Comparison of ENCODE assay signal across 8 mouse cellular contexts in genomic region chr16:93832451-93833276, GRCm38 (mm10). TPM values are rescaled to one million over a fixed set of nuclear protein-coding genes. Genes with fewer than 3 reads are reported as not detected.
DNase-seq lines count a peak whose midpoint lies in the region; ATAC-seq and TF ChIP-seq lines count a peak whose summit lies in the region.

No protein-coding gene starts in this region.

- H3K4me2 ChIP-seq in intestine, postnatal 0 days (replicated peaks; ENCODE audit: low read depth): peak overlapping the region; percentile 68
- H3K4me2 ChIP-seq in liver, embryonic 14.5 days (ENCODE audit: low read depth): peak overlapping the region; percentile 87

- DNase-seq in urinary bladder, postnatal 14 days (ENCODE audit: low spot score): peak; percentile 47
- no peak for DNase-seq in urinary bladder, adult 2 months (ENCODE audit: low spot score)
- DNase-seq in c-Kit-positive CD71-positive TER-119-positive erythroid progenitor cells, embryonic 14.5 days (ENCODE audit: low spot score): peak; percentile 50
- peak; percentile 29 to 37 for DNase-seq in frontal cortex, adult 2 months (ENCODE audit: extremely low spot score in 1 of 2, low spot score in 1 of 2)
- peak; percentile 39 to 55 (median 39) for DNase-seq in liver, embryonic 14.5 days (ENCODE audit: low read depth in 3 of 3, low spot score in 3 of 3)
- DNase-seq in naive thymus-derived CD4-positive, alpha-beta T cell, adult 2 months (ENCODE audit: low read depth): peak; percentile 66
- peak; percentile 63 for DNase-seq in thymus, postnatal 25 days

- no peaks in the 10 kb centered on the region for H3K9me3 ChIP-seq in intestine, postnatal 0 days (ENCODE audit: control insufficient read depth)
- H3K9me3 ChIP-seq in liver, embryonic 14.5 days (ENCODE audit: control insufficient read depth, low read length): no peaks in the 10 kb centered on the region; the same call in 1 of the 2 replicates

- ATAC-seq in intestine, postnatal 0 days: peak; percentile 65
- peak; percentile 77 for ATAC-seq in liver, embryonic 14.5 days (ENCODE audit: insufficient read depth)

- H3K27me3 ChIP-seq in intestine, postnatal 0 days (replicated peaks; ENCODE audit: control insufficient read depth, insufficient read depth, low read length): no peaks in the 10 kb centered on the region
- H3K27me3 ChIP-seq in liver, embryonic 14.5 days (ENCODE audit: control insufficient read depth, insufficient read depth, low read length): no peaks in the 10 kb centered on the region

- under 1% methylated on average over 65 of the region's 69 CpGs for WGBS in intestine, postnatal 0 days
- under 1% methylated on average over 39 of the region's 69 CpGs for WGBS in liver, embryonic 14.5 days (ENCODE audit: insufficient replicate concordance)

- peak overlapping the region; percentile 87 for H3K4me3 ChIP-seq in intestine, postnatal 0 days (ENCODE audit: low read depth, low read length)
- peak overlapping the region; percentile 84 to 98 for H3K4me3 ChIP-seq in liver, embryonic 14.5 days (ENCODE audit: insufficient read depth in 1 of 2, low read depth in 2 of 2, low read length in 2 of 2)

- peak overlapping the region; percentile 98 for H3K9ac ChIP-seq in intestine, postnatal 0 days (ENCODE audit: low read depth, low read length)
- H3K9ac ChIP-seq in liver, embryonic 14.5 days (replicated peaks): peak overlapping the region; percentile 84

- TF ChIP-seq CTCF in intestine, postnatal 0 days (IDR thresholded peaks at IDR 0.05; ENCODE audit: low read depth): no peak
- no peak for TF ChIP-seq CTCF in liver, embryonic 14.5 days (IDR thresholded peaks at IDR 0.05; ENCODE audit: low read depth)

- peak overlapping the region; percentile 96 for H3K27ac ChIP-seq in intestine, postnatal 0 days (ENCODE audit: low read depth, low read length)
- peak overlapping the region; percentile 65 for H3K27ac ChIP-seq in liver, embryonic 14.5 days

- TF ChIP-seq EP300 in liver, embryonic 14.5 days (IDR thresholded peaks at IDR 0.05; ENCODE audit: low read depth): no peak

- H3K36me3 ChIP-seq in intestine, postnatal 0 days (ENCODE audit: control insufficient read depth, insufficient read depth): no peaks in the 10 kb centered on the region
- no peaks in the 10 kb centered on the region for H3K36me3 ChIP-seq in liver, embryonic 14.5 days (replicated peaks; ENCODE audit: control insufficient read depth, insufficient read depth, low read depth)

- peaks cover 6% of the 10 kb centered on the region; the same call in 1 of the 2 replicates for H3K4me1 ChIP-seq in intestine, postnatal 0 days (replicated peaks; ENCODE audit: control insufficient read depth, insufficient read depth, low read length)
- H3K4me1 ChIP-seq in liver, embryonic 14.5 days (replicated peaks; ENCODE audit: control insufficient read depth in 2 of 2, insufficient read depth in 2 of 2, low read length in 1 of 2): peaks cover 15 to 18% of the 10 kb centered on the region in 2 experiments

RNA-seq across cellular contexts. Expression of gene Morc3, which starts 0.7 kb away (rescaled TPM):
- 23.1 and 28.4 TPM in 2 replicates for polyA plus RNA-seq in urinary bladder, adult 2 months (2012; rRNA removed)
- polyA plus RNA-seq in frontal cortex, adult 2 months (2012; rRNA removed): 22.1 and 24.6 TPM in 2 replicates
- 15.5 and 20.0 TPM in 2 replicates for polyA plus RNA-seq in intestine, postnatal 0 days (2015; fragmentation: Nextera tagmentation; extraction: Ambion mirVana)
- 6.2 and 11.8 TPM in 2 replicates for polyA plus RNA-seq in liver, embryonic 14.5 days (2012; rRNA removed)
- 14.5 and 16.4 TPM in 2 replicates for polyA plus RNA-seq in liver, embryonic 14.5 days (2014; fragmentation: Nextera tagmentation; extraction: Ambion mirVana)

RNA-seq across cellular contexts. Expression of gene Chaf1b, which starts 51.0 kb away (rescaled TPM):
- polyA plus RNA-seq in urinary bladder, adult 2 months (2012; rRNA removed): 2.8 and 3.2 TPM in 2 replicates
- 1.3 and 1.4 TPM in 2 replicates for polyA plus RNA-seq in frontal cortex, adult 2 months (2012; rRNA removed)
- 18.6 and 19.4 TPM in 2 replicates for polyA plus RNA-seq in intestine, postnatal 0 days (2015; fragmentation: Nextera tagmentation; extraction: Ambion mirVana)
- polyA plus RNA-seq in liver, embryonic 14.5 days (2012; rRNA removed): 22.8 and 24.3 TPM in 2 replicates
- polyA plus RNA-seq in liver, embryonic 14.5 days (2014; fragmentation: Nextera tagmentation; extraction: Ambion mirVana): 55.0 and 56.2 TPM in 2 replicates
